Mouse (Mus musculus) limb, embryonic 12.5 days (tissue): ENCODE data around the gene Psmd4. TPM values are rescaled to one million over a fixed set of nuclear protein-coding genes. Genes with fewer than 3 reads are reported as not detected.

Source experiments
- ATAC-seq: fragments of 200-750 bp; cut with Nextera tagmentation; 2 replicates; pipeline ENCODE4 v1.8.0; 2017; ENCODE audit warnings: low read depth, moderate TSS enrichment; ENCODE audit not compliant: insufficient number of reproducible peaks, insufficient read depth, low FRiP score, low TSS enrichment
- H3K27ac ChIP-seq: fragments of 300-500 bp; sonication (generic); 2 replicates; pipeline ENCODE4 v1.5.1; 2016; ENCODE audit warnings: mild to moderate bottlenecking, moderate library complexity
- H3K27me3 ChIP-seq: fragments of 300-500 bp; sonication (generic); 2 replicates; pipeline ENCODE4 v1.6.1; 2016; ENCODE audit warnings: mild to moderate bottlenecking, moderate library complexity
- H3K36me3 ChIP-seq: fragments of 300-500 bp; sonication (generic); 2 replicates; pipeline ENCODE4 v1.6.1; 2016; ENCODE audit warnings: mild to moderate bottlenecking, moderate library complexity
- H3K4me1 ChIP-seq: fragments of 300-500 bp; sonication (generic); replicated peaks from 2 replicates; pipeline ENCODE4 v1.6.1; 2016
- H3K4me2 ChIP-seq: fragments of 300-500 bp; sonication (generic); 2 replicates; pipeline ENCODE4 v1.6.1; 2016; ENCODE audit warnings: mild to moderate bottlenecking, moderate library complexity
- H3K4me3 ChIP-seq: fragments of 300-500 bp; sonication (generic); replicated peaks from 2 replicates; pipeline ENCODE4 v1.5.1; 2016; ENCODE audit warnings: mild to moderate bottlenecking
- H3K9ac ChIP-seq: fragments of 300-500 bp; sonication (generic); replicated peaks from 2 replicates; pipeline ENCODE4 v1.6.1; 2016; ENCODE audit warnings: mild to moderate bottlenecking, moderate library complexity
- H3K9me3 ChIP-seq: fragments of 300-500 bp; sonication (generic); 2 replicates; pipeline ENCODE4 v1.6.1; 2016; ENCODE audit warnings: mild to moderate bottlenecking, moderate library complexity
- WGBS: fragments of 180-500 bp; shearing (Covaris S2); methylation state at CpG from one replicate; pipeline ENCODE4 v1.1.7; 2016; 5-methylcytosine and 5-hydroxymethylcytosine counted together
- polyA plus RNA-seq: library from polyadenylated mRNA; unstranded; fragments of >200 nt; fragmentation: Nextera tagmentation; extraction: Ambion mirVana; gene quantifications from 2 replicates; pipeline ENCODE4 v1.2.1, GENCODE M21; 2016

Psmd4 gene
- 306 and 310 TPM in 2 replicates for polyA plus RNA-seq

DNA sequence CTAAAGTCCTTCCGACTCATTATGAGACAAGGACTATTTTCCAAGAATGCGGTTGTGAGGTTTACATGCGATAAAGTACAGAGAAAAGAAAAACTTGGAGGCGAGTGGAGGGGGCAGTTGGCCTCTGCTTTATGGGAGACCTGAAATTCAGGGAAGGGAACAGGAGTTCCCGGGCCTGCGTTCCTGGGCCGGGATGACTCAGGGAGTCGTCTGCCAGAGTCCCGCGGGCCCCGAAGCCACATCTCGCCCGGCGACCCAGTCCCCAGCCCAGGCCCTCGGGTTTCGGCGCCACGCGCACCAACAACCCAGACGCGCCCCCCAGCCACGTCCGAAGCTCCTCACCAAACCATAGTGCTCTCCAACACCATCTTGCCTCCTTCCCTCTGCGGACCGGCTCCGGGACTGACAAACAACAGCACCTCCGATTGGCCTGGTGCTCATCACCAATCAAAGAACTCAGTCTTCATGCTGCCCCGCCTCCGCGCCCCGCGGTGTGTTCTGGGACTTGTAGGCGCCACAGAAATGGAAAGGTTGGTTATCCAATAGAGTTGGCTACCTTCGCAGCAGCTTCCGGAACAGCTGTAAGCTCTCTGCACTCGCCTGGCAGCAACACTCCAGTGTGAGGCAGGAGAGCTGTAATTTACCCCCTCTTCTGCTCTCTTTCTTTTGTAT is at the start of gene Psmd4:
Gene Psmd4, minus strand, starts transcription at position 449 of the 672 bp plus-strand sequence.
- peak; percentile 99 for ATAC-seq
- Histone ChIP-seq H3K27ac (peak within 1 kb of the TSS; percentile 62; the same call in 1 of the 2 replicates), H3K36me3 (peaks cover 22% of the 10 kb centered on the region), H3K27me3 (no peaks in the 10 kb centered on the region), H3K9me3 (no peaks in the 10 kb centered on the region), H3K4me2 (peak within 1 kb of the TSS; percentile 67), H3K9ac (peak within 1 kb of the TSS; percentile 76), H3K4me3 (peak within 1 kb of the TSS; percentile 77), H3K4me1 (peaks cover 17% of the 10 kb centered on the region)
- under 1% methylated on average over 36 of the region's 36 CpGs for WGBS

- no peaks in the 10 kb centered on the region for H3K27me3 ChIP-seq
- peaks cover 15% of the 10 kb centered on the region; the same call in 1 of the 2 replicates for H3K36me3 ChIP-seq
- no peak overlapping the region for H3K27ac ChIP-seq
- H3K4me1 ChIP-seq: no peaks in the 10 kb centered on the region; the same call in 1 of the 2 replicates
- no peak for ATAC-seq
- H3K9ac ChIP-seq: no peak overlapping the region
- no peak overlapping the region for H3K4me2 ChIP-seq
- H3K9me3 ChIP-seq: no peaks in the 10 kb centered on the region
- WGBS: 97% methylated on average over 1 of the region's 1 CpGs
- H3K4me3 ChIP-seq: no peak overlapping the region
Observed at GRCm38 (mm10) chr3:95088071-95088470, 45.7 kb upstream of the Psmd4 start.

GRCm38 (mm10) chr3:95071606-95072005 is 29.2 kb upstream of the Psmd4 start:
- Histone ChIP-seq H3K9ac (no peak overlapping the region), H3K4me3 (no peak overlapping the region), H3K9me3 (no peaks in the 10 kb centered on the region), H3K36me3 (peaks cover 92% of the 10 kb centered on the region), H3K27me3 (no peaks in the 10 kb centered on the region), H3K4me1 (no peaks in the 10 kb centered on the region), H3K4me2 (no peak overlapping the region), H3K27ac (no peak overlapping the region)
- ATAC-seq: no peak
- WGBS: 94% methylated on average over 2 of the region's 2 CpGs

GRCm38 (mm10) chr3:95066570-95066969 is 24.2 kb upstream of the Psmd4 start:
- no peak overlapping the region for H3K27ac ChIP-seq
- H3K27me3 ChIP-seq: no peaks in the 10 kb centered on the region
- no peak overlapping the region for H3K4me2 ChIP-seq
- no peak overlapping the region for H3K9ac ChIP-seq
- peaks cover 97% of the 10 kb centered on the region for H3K36me3 ChIP-seq
- H3K4me3 ChIP-seq: no peak overlapping the region
- no peaks in the 10 kb centered on the region for H3K4me1 ChIP-seq
- H3K9me3 ChIP-seq: no peaks in the 10 kb centered on the region
- WGBS: 91% methylated on average over 11 of the region's 11 CpGs
- no peak for ATAC-seq

DNA sequence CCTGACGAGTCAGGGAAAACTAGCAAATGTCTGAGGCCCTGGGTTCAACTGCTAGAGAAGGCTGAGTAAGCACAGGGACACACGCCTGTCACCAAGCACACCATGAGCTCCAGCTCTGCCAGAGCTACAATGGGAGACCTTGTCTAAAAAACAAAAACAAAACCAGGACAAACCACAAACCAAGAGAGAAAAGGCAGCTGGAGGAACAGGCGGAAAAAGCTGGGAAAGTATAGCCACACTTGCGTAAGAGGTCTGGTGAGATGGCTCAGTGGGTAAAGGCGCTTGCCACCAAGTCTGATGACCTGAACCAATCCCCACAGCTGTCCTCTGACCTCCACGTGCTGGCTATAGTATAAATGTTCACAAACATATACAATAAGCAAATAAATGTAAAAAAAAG is 23.7 kb upstream of the Psmd4 start:
- H3K27ac ChIP-seq: no peak overlapping the region
- no peak overlapping the region for H3K4me2 ChIP-seq
- H3K36me3 ChIP-seq: peaks cover 97% of the 10 kb centered on the region
- H3K4me3 ChIP-seq: no peak overlapping the region
- WGBS: 91% methylated on average over 6 of the region's 6 CpGs
- H3K27me3 ChIP-seq: no peaks in the 10 kb centered on the region
- H3K9me3 ChIP-seq: no peaks in the 10 kb centered on the region
- no peaks in the 10 kb centered on the region for H3K4me1 ChIP-seq
- no peak overlapping the region for H3K9ac ChIP-seq
- no peak for ATAC-seq

GRCm38 (mm10) chr3:95065553-95065952 is 23.1 kb upstream of the Psmd4 start:
- no peaks in the 10 kb centered on the region for H3K27me3 ChIP-seq

GRCm38 (mm10) chr3:95063741-95064140 is 21.3 kb upstream of the Psmd4 start:
- no peak for ATAC-seq

More at GRCm38 (mm10) chr3:95065553-95065952, 23.1 kb upstream of the Psmd4 start:
- Histone ChIP-seq H3K9me3 (no peaks in the 10 kb centered on the region), H3K36me3 (peaks cover 97% of the 10 kb centered on the region), H3K27ac (no peak overlapping the region), H3K4me1 (no peaks in the 10 kb centered on the region), H3K4me2 (no peak overlapping the region), H3K9ac (no peak overlapping the region), H3K4me3 (no peak overlapping the region)
- WGBS: 91% methylated on average over 1 of the region's 1 CpGs
- ATAC-seq: no peak

GRCm38 (mm10) chr3:95058078-95058477 is 15.7 kb upstream of the Psmd4 start:
- H3K9ac ChIP-seq: no peak overlapping the region
- no peak for ATAC-seq
- no peaks in the 10 kb centered on the region for H3K4me1 ChIP-seq
- peaks cover 58% of the 10 kb centered on the region for H3K36me3 ChIP-seq
- no peaks in the 10 kb centered on the region for H3K27me3 ChIP-seq
- 77% methylated on average over 8 of the region's 8 CpGs for WGBS
- H3K4me2 ChIP-seq: no peak overlapping the region
- no peak overlapping the region for H3K27ac ChIP-seq
- no peak overlapping the region for H3K4me3 ChIP-seq
- H3K9me3 ChIP-seq: no peaks in the 10 kb centered on the region

More at GRCm38 (mm10) chr3:95063741-95064140, 21.3 kb upstream of the Psmd4 start:
- H3K4me3 ChIP-seq: no peak overlapping the region
- no peaks in the 10 kb centered on the region for H3K27me3 ChIP-seq
- H3K4me1 ChIP-seq: no peaks in the 10 kb centered on the region
- no peak overlapping the region for H3K4me2 ChIP-seq
- no peaks in the 10 kb centered on the region for H3K9me3 ChIP-seq
- peaks cover 97% of the 10 kb centered on the region for H3K36me3 ChIP-seq
- H3K27ac ChIP-seq: no peak overlapping the region
- 95% methylated on average over 4 of the region's 4 CpGs for WGBS
- H3K9ac ChIP-seq: no peak overlapping the region

GRCm38 (mm10) chr3:95056275-95056674 is 13.9 kb upstream of the Psmd4 start:
- Histone ChIP-seq H3K4me3 (no peak overlapping the region), H3K27me3 (no peaks in the 10 kb centered on the region), H3K4me2 (no peak overlapping the region), H3K9ac (no peak overlapping the region), H3K9me3 (no peaks in the 10 kb centered on the region), H3K36me3 (peaks cover 41% of the 10 kb centered on the region), H3K4me1 (no peaks in the 10 kb centered on the region), H3K27ac (no peak overlapping the region)
- 95% methylated on average over 7 of the region's 7 CpGs for WGBS
- no peak for ATAC-seq

DNA sequence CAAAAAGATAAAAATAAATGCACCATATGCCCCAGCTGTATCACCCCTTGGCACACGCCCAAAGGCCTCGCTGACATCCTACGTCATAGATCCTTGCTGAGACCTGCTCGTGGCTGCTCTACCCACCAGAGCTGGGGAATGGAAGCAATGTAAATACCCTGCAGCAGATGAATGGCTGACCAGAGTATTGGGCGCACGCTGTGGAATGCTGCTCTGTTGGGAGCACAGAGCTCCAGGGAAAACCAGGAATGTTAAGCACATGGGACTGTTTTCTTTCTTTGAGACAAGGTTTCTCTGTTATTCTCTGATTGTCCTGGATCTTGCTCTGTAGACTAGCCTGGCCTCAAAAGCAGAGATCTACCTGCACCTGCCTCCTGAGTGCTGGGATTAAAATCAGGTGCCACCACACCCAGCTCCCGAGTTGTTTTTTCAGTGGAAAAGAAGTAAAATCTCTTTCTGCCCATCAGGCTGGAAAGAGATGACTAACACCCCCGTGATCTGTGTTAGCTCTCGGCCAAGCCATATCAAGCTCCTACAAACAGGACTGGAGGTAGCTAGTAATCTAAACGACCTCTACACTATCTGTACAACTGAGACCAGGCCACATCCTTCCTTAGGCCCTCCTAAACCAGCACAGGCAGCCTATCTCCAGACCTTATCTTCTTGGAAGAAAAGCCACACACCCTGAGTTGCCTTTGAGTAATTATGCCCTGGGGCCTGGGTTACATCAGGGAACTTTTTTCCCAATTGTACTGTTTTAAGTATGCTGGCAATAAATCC is 12.3 kb upstream of the Psmd4 start:
- Histone ChIP-seq H3K27me3 (no peaks in the 10 kb centered on the region), H3K36me3 (peaks cover 25% of the 10 kb centered on the region), H3K4me2 (no peak overlapping the region), H3K4me3 (no peak overlapping the region), H3K9me3 (no peaks in the 10 kb centered on the region), H3K9ac (no peak overlapping the region), H3K4me1 (no peaks in the 10 kb centered on the region), H3K27ac (0 out of 2 replicates have a peak overlapping the region, but pooled peaks have one; percentile 4)
- WGBS: 44% methylated on average over 10 of the region's 10 CpGs
- no peak for ATAC-seq

- Histone ChIP-seq H3K4me3 (no peak overlapping the region), H3K27ac (no peak overlapping the region), H3K9me3 (no peaks in the 10 kb centered on the region), H3K4me2 (no peak overlapping the region), H3K36me3 (peaks cover 15% of the 10 kb centered on the region), H3K27me3 (no peaks in the 10 kb centered on the region), H3K4me1 (no peaks in the 10 kb centered on the region), H3K9ac (no peak overlapping the region)
- no peak for ATAC-seq
- 54% methylated on average over 3 of the region's 3 CpGs for WGBS
Observed at GRCm38 (mm10) chr3:95053701-95054100, 11.3 kb upstream of the Psmd4 start.
